Comparison of ENCODE assay signal across 8 mouse cellular contexts in genomic region chr2:167752805-167753556, GRCm38 (mm10).
A peak's percentile ranks its signal among the peaks of the same experiment; 100 is the strongest.
DNase-seq lines count a peak whose midpoint lies in the region; ATAC-seq lines count a peak whose summit lies in the region.

No protein-coding gene starts in this region.

- ATAC-seq in frontal cortex, adult (ENCODE audit: low TSS enrichment) = peak; percentile 55; the same call in 1 of the 2 replicates

- no peak for DNase-seq in frontal cortex, postnatal 25 days (ENCODE audit: low spot score in 2 of 2)
- peak; percentile 42 for DNase-seq in retina, postnatal 1 day
- DNase-seq in retina, embryonic 14.5 days (ENCODE audit: low spot score) = no peak
- peak; percentile 67 for DNase-seq in gastrocnemius, postnatal 10 days
- peak; percentile 65 for DNase-seq in lung, postnatal 14 days
- no peak for DNase-seq in spleen, adult 12 weeks (ENCODE audit: low spot score)
- DNase-seq in thymus, postnatal 14 days = no peak

Comparison
In these comparisons a context has a peak if more than half of its experiments do, and no peak if none do; other contexts are left out.
1. DNase-seq: peak in retina, postnatal 1 day (single experiment), gastrocnemius, postnatal 10 days (single experiment) and lung, postnatal 14 days (single experiment); none in frontal cortex, postnatal 25 days (0 of 2), retina, embryonic 14.5 days (single experiment), spleen, adult 12 weeks (single experiment) and thymus, postnatal 14 days (single experiment).